Mouse (Mus musculus) granulocyte monocyte progenitor cell, adult 5-6 weeks (primary cell): ENCODE measurements at regions not wholly inside any gene's neighbourhood (a gene's known extent, or its start where the extent isn't known, plus 50 kb on each side); places are given as distances from the start of the nearest gene placed in this dataset.
A peak's percentile ranks its signal among the peaks of the same experiment; 100 is the strongest.

ENCODE experiments used
- ATAC-seq: replicated peaks from 2 replicates; pipeline ENCODE4 v1.8.0; 2016; ENCODE audit warnings: mild to moderate bottlenecking, moderate TSS enrichment, inconsistent platforms; ENCODE audit not compliant: poor library complexity, severe bottlenecking

DNA sequence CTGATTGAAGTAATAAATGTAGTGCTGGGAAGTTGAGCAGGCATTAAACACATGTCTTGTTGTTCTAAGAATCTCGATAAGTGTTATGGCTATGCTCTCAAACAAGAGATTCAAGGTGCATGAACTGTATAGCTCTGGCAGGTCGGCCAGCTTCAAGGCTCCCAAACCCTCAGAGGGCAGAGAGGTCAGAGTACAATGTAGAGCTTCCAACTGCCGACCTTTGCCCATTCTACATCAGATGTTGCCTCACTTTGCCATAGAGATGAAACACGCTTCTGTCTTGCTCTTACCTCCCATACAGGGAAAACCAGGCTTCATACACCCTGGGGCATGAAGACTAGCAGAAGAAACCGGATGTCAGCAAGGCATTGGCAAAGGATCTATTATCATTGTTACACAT lies 150.8 kb upstream of the Palmd start:
- ATAC-seq: no peak

DNA sequence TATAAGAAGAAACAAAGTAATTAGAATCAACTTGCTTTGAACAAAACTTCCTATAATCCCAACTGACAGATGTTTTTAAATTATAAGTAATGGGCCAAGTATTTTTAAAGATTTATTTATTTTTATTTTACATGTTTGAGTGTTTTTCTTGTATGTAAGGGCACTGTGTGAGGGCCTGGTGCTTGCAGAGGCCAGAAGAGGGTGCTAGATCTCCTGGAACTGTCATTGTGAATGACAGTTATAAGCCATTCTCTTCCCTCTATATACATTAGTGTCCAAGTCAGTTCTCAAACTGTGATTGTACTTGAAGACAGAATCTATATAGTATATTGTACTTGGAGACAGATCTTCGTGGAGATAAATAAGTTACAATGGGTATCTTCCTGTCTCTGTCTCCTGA lies 149.1 kb upstream of the Palmd start:
- no peak for ATAC-seq

DNA sequence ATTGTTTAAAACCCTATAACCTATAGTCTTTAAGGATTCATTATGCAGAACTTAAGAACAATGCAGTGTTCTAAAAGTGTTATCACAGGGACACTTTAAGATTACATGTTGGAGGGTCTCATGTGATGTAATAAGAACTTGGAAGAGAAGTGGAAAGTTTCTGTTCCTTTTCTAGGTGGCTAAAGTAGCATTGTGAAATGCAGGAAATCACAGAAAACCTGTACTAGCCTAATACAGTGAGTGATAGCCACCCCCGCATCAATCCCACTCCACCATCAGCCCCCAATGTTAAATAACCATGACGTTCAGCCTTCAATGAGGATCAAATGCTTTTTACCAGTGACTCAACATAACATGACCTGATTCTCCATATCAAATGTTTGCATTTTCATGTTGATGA lies 147.4 kb upstream of the Palmd start:
- peak; percentile 91 for ATAC-seq

- ATAC-seq: no peak
Measured at GRCm38 (mm10) chr3:117112766-117113165, 144.0 kb upstream of the Palmd start.

GRCm38 (mm10) chr3:117112304-117112703 lies 143.5 kb upstream of the Palmd start:
- no peak for ATAC-seq

DNA sequence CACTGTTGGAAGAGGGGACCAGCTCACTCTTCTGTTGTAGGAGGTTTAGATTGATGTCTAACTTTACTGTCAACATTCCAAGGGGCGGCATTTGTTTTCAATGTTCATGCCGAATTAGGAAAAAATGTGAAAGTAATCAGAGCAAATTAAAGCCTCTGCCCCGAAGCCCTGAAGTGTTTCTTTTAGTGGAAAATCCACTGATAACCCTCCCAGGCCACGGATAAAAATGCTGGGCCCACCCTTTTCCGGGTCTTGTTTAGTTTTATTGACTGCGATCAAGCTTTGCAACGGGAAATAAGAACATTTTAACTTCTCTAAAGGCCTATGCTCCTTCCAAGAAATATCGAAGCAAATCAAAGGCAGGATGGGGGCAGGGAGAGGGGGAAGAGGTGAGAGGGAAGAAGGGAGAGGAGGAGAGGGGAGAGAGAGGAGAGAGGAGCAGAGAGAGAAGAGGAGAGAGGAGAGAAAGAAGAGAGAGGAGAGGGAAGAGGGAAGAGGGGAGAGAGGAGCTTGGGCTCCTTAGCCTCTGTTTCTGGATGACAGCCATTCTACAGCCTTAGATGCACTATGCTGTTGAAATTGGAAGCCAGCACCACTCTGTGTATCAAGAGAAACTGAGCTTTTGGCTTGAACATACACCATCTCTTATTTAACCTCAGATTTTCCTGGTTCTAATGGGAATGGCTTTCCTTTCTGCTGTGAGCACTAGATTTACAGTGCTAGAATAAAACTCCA lies 140.3 kb upstream of the Palmd start:
- ATAC-seq: no peak

- ATAC-seq: no peak
Measured at GRCm38 (mm10) chr3:117107986-117108385, 139.2 kb upstream of the Palmd start.

DNA sequence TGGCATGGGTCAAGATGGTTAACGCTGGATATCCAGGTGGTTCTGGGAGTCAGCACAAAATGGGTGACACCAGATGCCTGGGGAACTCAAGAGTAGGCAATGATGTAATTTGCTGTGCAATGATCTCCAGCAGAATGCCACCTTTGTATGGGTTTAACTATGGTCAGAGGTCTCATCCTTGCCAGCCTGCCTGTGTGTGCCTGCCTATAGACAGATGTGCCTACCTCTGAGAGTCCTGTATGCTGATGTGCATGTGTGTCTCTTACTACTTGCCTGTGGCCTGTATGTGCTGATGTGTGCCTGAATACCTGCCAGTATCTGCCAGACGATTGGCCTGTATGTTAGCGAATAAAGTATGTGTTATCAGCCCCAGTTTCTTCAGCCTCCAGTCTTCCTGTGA lies 138.6 kb upstream of the Palmd start:
- no peak for ATAC-seq

GRCm38 (mm10) chr3:117087646-117088045 lies 118.9 kb upstream of the Palmd start:
- no peak for ATAC-seq

DNA sequence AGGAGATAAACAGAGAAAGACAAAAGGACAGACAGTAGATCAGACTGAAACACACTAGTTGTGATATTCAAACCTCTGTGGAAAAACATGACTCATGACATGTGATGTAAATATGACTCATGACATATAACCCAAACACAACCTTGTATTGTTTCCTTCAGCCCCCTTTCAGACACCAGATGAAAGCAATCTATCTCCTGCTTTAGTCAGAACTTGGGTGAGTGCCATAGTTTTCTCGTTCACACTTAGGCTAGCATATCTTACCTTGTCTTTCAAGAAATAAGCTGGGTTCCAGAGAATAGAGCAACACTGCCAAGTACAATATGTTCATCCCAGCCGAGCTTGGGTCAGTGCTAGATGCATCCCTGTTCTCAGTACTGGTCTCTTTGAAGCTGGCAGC lies 107.9 kb upstream of the Palmd start:
- no peak for ATAC-seq

DNA sequence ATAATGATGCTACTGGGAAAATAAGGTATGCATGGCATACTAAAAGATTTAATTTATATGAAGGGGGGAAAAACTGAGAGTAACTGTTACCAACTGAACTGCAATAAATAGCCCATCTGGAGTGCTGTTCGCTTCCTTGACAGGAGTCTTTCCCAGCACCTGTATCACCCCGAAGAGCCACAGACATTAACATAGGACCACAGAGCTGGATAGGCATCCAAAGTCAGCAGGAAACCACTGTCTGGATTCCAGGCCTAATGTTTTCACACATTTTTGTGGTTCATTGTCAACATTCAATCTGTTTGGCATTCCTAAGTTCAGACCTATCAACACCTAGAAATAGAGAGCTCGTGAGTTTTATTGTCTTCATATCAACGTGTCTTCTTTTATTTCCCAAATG lies 104.6 kb upstream of the Palmd start:
- no peak for ATAC-seq

- no peak for ATAC-seq
Measured at GRCm38 (mm10) chr3:117072998-117073397, 104.2 kb upstream of the Palmd start.

DNA sequence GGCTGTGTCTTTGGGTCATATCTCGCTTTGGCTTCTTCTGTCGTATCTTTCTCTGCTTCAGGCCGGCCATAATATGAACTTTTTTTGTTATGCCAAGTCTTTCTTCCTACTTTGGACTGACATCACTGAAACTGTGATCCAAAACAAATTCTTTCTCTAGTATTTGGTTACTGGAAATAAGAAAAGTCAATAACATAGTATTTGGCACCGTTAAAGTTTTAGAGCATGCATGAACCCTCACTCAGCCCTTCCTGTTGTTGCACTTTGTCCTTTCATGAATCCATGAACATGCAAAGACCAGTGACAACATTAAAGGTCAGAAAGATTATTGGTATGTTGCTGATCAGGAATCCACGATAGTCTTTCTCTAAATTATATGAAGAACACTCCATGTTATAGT lies 103.1 kb upstream of the Palmd start:
- no peak for ATAC-seq

DNA sequence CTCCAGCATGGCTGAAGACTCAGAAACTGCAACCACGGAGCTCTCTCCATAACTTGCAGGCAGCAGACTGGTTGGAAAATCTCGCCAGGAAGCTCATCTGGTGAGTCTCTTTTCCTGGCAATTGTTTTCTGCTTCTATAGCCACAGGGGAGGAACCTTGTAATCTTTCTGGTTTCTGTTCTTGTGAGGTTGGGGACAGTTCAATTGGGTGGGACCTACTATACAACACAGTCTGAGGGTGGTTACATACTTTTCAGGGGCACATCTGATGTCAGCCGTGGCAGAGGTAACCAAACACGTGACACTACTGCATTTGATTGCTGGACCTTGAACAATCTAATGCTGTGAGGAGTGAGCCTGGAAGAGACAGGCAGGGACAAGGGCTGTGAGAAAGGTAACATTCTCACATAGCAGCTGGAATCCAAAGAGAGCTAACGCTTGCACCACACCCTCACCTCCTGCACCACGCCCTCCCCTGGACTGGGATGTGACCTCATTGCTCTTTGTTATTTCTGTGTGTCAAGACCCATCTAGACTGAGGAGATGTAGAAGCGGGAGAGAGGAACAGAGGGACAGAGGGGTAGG lies 98.8 kb upstream of the Palmd start:
- no peak for ATAC-seq

- no peak for ATAC-seq
Measured at GRCm38 (mm10) chr3:117065904-117066303, 97.1 kb upstream of the Palmd start.

DNA sequence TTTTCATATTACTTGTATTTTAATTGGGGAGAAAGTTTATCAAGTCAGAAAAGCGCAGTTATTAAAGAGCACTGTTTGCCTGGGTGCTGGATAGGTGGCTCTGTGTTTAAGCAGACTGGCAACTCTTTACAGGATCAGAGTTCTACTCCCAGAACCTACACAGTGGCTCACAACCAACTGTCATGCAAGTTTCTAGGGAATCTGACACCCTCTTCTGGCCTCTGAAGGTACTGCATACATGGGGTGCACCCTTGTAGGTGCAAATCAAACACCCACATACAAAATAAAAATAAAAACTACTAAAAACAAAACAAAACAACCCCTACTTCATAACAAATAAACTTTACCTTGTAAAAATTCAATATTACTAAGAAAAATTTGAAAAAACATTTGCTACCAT lies 93.0 kb upstream of the Palmd start:
- ATAC-seq: peak; percentile 66; the same call in 1 of the 2 replicates

- no peak for ATAC-seq
Measured at GRCm38 (mm10) chr3:117061182-117061581, 92.4 kb upstream of the Palmd start.

GRCm38 (mm10) chr3:117054711-117055110 lies 85.9 kb upstream of the Palmd start:
- ATAC-seq: peak; percentile 33; the same call in 1 of the 2 replicates

DNA sequence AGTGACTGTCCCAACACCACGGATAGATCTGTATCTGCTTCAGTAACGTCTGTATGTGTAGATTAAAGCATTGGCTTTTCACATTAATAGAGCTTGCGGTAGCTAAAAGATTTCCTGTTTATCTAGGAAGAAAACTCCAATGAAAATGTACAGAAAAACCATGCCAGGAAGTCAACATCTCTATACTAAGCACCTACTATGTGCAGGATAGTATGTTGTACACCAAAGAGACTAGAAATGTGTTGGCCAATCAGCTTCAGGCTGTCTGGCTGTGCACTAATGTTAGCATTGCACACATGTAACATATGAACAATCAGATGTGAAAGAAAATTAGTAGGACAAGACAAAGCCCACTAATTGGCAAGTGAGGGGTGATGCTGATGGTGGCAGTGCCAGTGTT lies 82.6 kb upstream of the Palmd start:
- ATAC-seq: no peak

- no peak for ATAC-seq
Measured at GRCm38 (mm10) chr3:117050909-117051308, 82.1 kb upstream of the Palmd start.

- ATAC-seq: peak; percentile 59
Measured at GRCm38 (mm10) chr3:117049410-117049809, 80.6 kb upstream of the Palmd start.

DNA sequence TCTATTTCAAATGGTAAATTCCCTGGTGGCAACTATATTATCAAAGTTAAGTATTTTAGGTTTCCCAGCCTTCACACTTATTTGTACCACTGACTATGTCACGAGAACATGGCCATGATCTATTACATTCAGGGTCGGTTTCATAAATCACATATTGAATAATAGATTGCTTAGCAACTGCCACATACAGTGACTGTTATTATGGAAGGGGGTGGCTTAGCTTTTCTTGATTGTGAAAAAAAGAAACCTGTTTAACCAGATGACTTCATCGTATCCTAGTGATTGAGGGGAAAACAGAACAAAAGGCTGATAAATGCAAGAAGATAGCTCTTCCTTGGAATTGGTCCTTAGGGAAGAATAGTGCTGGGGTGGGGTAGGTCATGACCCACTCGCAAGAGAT lies 76.0 kb upstream of the Palmd start:
- ATAC-seq: no peak
